Mouse (Mus musculus) G1E (cell line): ENCODE measurements around the gene Tlcd2.

Source experiments
- CTCF ChIP-seq: IDR thresholded peaks from 2 replicates; pipeline ENCODE4 v1.5.1; 2012; ENCODE audit warnings: low read depth, low read length, inconsistent platforms, mixed read lengths
- TAL1 ChIP-seq: conservative IDR thresholded peaks from 2 replicates; pipeline ENCODE4 v1.6.1; 2012; ENCODE audit warnings: low read depth, low read length, inconsistent platforms, mixed read lengths

- TF ChIP-seq CTCF (no peak), TAL1 (no peak)
Observed at GRCm38 (mm10) chr11:75513336-75513735, 51.8 kb downstream of the Tlcd2 start, which contains the start of gene Scarf1.
